Mouse (Mus musculus) midbrain, embryonic 15.5 days (tissue): ENCODE data around the gene Csf1. TPM values are rescaled to one million over a fixed set of nuclear protein-coding genes. Genes with fewer than 3 reads are reported as not detected.
"Not testable (repeated sequence)": the region's sequence is repeated elsewhere in the genome, so short reads cannot be mapped to it uniquely, and the experiment has no call there.

ENCODE experiments used
- ATAC-seq: fragments of 200-750 bp; cut with Nextera tagmentation; replicated peaks from 2 replicates; pipeline ENCODE4 v1.8.0; 2017; ENCODE audit warnings: moderate TSS enrichment
- H3K27ac ChIP-seq: fragments of 300-500 bp; sonication (generic); 2 replicates; pipeline ENCODE4 v1.5.1; 2015; ENCODE audit warnings: mild to moderate bottlenecking, inconsistent platforms
- H3K27me3 ChIP-seq: fragments of 300-500 bp; sonication (generic); replicated peaks from 2 replicates; pipeline ENCODE4 v1.6.1; 2015; ENCODE audit warnings: inconsistent platforms
- H3K36me3 ChIP-seq: fragments of 300-500 bp; sonication (generic); replicated peaks from 2 replicates; pipeline ENCODE4 v1.6.1; 2015; ENCODE audit warnings: inconsistent platforms
- H3K4me1 ChIP-seq: fragments of 300-500 bp; sonication (generic); 2 replicates; pipeline ENCODE4 v1.6.1; 2015; ENCODE audit warnings: inconsistent platforms
- H3K4me2 ChIP-seq: fragments of 300-500 bp; sonication (generic); 2 replicates; pipeline ENCODE4 v1.6.1; 2015; ENCODE audit warnings: inconsistent platforms, mild to moderate bottlenecking, moderate library complexity
- H3K4me3 ChIP-seq: fragments of 300-500 bp; sonication (generic); 2 replicates; pipeline ENCODE4 v1.5.1; 2015; ENCODE audit warnings: mild to moderate bottlenecking, inconsistent platforms
- H3K9ac ChIP-seq: fragments of 300-500 bp; sonication (generic); 2 replicates; pipeline ENCODE4 v1.6.1; 2015; ENCODE audit warnings: mild to moderate bottlenecking, inconsistent platforms
- H3K9me3 ChIP-seq: fragments of 300-500 bp; sonication (generic); 2 replicates; pipeline ENCODE4 v1.6.1; 2016; ENCODE audit warnings: inconsistent platforms
- WGBS: fragments of 180-500 bp; shearing (Covaris S2); methylation state at CpG from one replicate; pipeline ENCODE4 v1.1.7; 2015; ENCODE audit warnings: mixed read lengths; 5-methylcytosine and 5-hydroxymethylcytosine counted together
- polyA plus RNA-seq: library from polyadenylated mRNA; unstranded; fragments of >200 nt; fragmentation: Nextera tagmentation; extraction: Ambion mirVana; gene quantifications from 2 replicates; pipeline ENCODE4 v1.2.1, GENCODE M21; 2015

Gene Csf1
- polyA plus RNA-seq, 1 experiment from 2014 or later = 6.7 TPM

- WGBS = 5% methylated on average over 6 of the region's 6 CpGs
- no peaks in the 10 kb centered on the region for H3K27me3 ChIP-seq
- H3K27ac ChIP-seq = peak overlapping the region; percentile 65
- H3K4me2 ChIP-seq = no peak overlapping the region
- peaks cover 26% of the 10 kb centered on the region for H3K4me1 ChIP-seq
- H3K36me3 ChIP-seq = no peaks in the 10 kb centered on the region
- H3K9ac ChIP-seq = no peak overlapping the region
- H3K4me3 ChIP-seq = no peak overlapping the region
- peak; percentile 91 for ATAC-seq
- H3K9me3 ChIP-seq = no peaks in the 10 kb centered on the region
Observed at GRCm38 (mm10) chr3:107740578-107741207, 19.6 kb downstream of the Csf1 start.

- Histone ChIP-seq H3K27ac (no peak overlapping the region; the same call in 1 of the 2 replicates), H3K36me3 (no peaks in the 10 kb centered on the region), H3K9me3 (no peaks in the 10 kb centered on the region), H3K4me2 (no peak overlapping the region), H3K9ac (no peak overlapping the region), H3K27me3 (no peaks in the 10 kb centered on the region), H3K4me1 (peaks cover 26% of the 10 kb centered on the region), H3K4me3 (no peak overlapping the region)
- no peak for ATAC-seq
- 80% methylated on average over 2 of the region's 2 CpGs for WGBS
Observed at GRCm38 (mm10) chr3:107739966-107740365, 20.3 kb downstream of the Csf1 start.

- Histone ChIP-seq H3K4me1 (peaks cover 26% of the 10 kb centered on the region), H3K36me3 (no peaks in the 10 kb centered on the region), H3K4me2 (no peak overlapping the region), H3K4me3 (no peak overlapping the region), H3K9ac (no peak overlapping the region), H3K9me3 (no peaks in the 10 kb centered on the region), H3K27ac (no peak overlapping the region), H3K27me3 (no peaks in the 10 kb centered on the region)
- WGBS = 82% methylated on average over 3 of the region's 3 CpGs
- no peak for ATAC-seq
Observed at GRCm38 (mm10) chr3:107739456-107739855, 20.8 kb downstream of the Csf1 start.

GRCm38 (mm10) chr3:107738620-107739019 is 21.6 kb downstream of the Csf1 start:
- ATAC-seq = no peak
- Histone ChIP-seq H3K36me3 (no peaks in the 10 kb centered on the region), H3K27me3 (no peaks in the 10 kb centered on the region), H3K9ac (no peak overlapping the region), H3K9me3 (no peaks in the 10 kb centered on the region), H3K4me1 (peaks cover 26% of the 10 kb centered on the region), H3K4me3 (no peak overlapping the region), H3K4me2 (no peak overlapping the region), H3K27ac (no peak overlapping the region)
- WGBS = 79% methylated on average over 1 of the region's 1 CpGs

GRCm38 (mm10) chr3:107737609-107738190 is 22.6 kb downstream of the Csf1 start:
- Histone ChIP-seq H3K27me3 (no peaks in the 10 kb centered on the region), H3K27ac (no peak overlapping the region), H3K4me2 (no peak overlapping the region), H3K4me3 (no peak overlapping the region), H3K9me3 (no peaks in the 10 kb centered on the region), H3K36me3 (no peaks in the 10 kb centered on the region), H3K9ac (no peak overlapping the region), H3K4me1 (peaks cover 26% of the 10 kb centered on the region)
- WGBS = 86% methylated on average over 1 of the region's 1 CpGs
- no peak for ATAC-seq

- not testable (repeated sequence) for H3K9ac ChIP-seq, ATAC-seq
- WGBS = 92% methylated on average over 13 of the region's 13 CpGs
Observed at GRCm38 (mm10) chr3:107735620-107736019, 24.6 kb downstream of the Csf1 start.

GRCm38 (mm10) chr3:107733329-107733728 is 26.9 kb downstream of the Csf1 start:
- H3K4me1 ChIP-seq = no peaks in the 10 kb centered on the region
- ATAC-seq = no peak
- H3K4me3 ChIP-seq = no peak overlapping the region
- no peaks in the 10 kb centered on the region for H3K27me3 ChIP-seq
- H3K27ac ChIP-seq = no peak overlapping the region
- H3K36me3 ChIP-seq = no peaks in the 10 kb centered on the region
- 84% methylated on average over 1 of the region's 1 CpGs for WGBS
- H3K9me3 ChIP-seq = no peaks in the 10 kb centered on the region
- no peak overlapping the region for H3K9ac ChIP-seq
- H3K4me2 ChIP-seq = no peak overlapping the region

More at GRCm38 (mm10) chr3:107735620-107736019, 24.6 kb downstream of the Csf1 start:
- not testable (repeated sequence) for H3K27me3 ChIP-seq, H3K9me3 ChIP-seq, H3K4me2 ChIP-seq, H3K36me3 ChIP-seq, H3K27ac ChIP-seq, H3K4me3 ChIP-seq
- H3K4me1 ChIP-seq = peaks cover 11% of the 10 kb centered on the region

- WGBS = 74% methylated on average over 2 of the region's 2 CpGs
- Histone ChIP-seq H3K36me3 (no peaks in the 10 kb centered on the region), H3K9ac (no peak overlapping the region), H3K4me2 (no peak overlapping the region), H3K4me1 (no peaks in the 10 kb centered on the region), H3K4me3 (no peak overlapping the region), H3K27me3 (no peaks in the 10 kb centered on the region), H3K9me3 (no peaks in the 10 kb centered on the region), H3K27ac (no peak overlapping the region)
- no peak for ATAC-seq
Observed at GRCm38 (mm10) chr3:107730236-107730635, 30.0 kb downstream of the Csf1 start.

- no peak overlapping the region for H3K27ac ChIP-seq
- H3K27me3 ChIP-seq = no peaks in the 10 kb centered on the region
- WGBS = 71% methylated on average over 1 of the region's 1 CpGs
Observed at GRCm38 (mm10) chr3:107728509-107728908, 31.8 kb downstream of the Csf1 start.

GRCm38 (mm10) chr3:107715971-107716370 is 44.3 kb downstream of the Csf1 start:
- no peak for ATAC-seq
- no peaks in the 10 kb centered on the region for H3K9me3 ChIP-seq
- no peak overlapping the region for H3K27ac ChIP-seq
- no peaks in the 10 kb centered on the region for H3K27me3 ChIP-seq
- 79% methylated on average over 1 of the region's 1 CpGs for WGBS
- H3K36me3 ChIP-seq = no peaks in the 10 kb centered on the region
- no peaks in the 10 kb centered on the region for H3K4me1 ChIP-seq
- H3K4me3 ChIP-seq = no peak overlapping the region
- H3K9ac ChIP-seq = no peak overlapping the region
- H3K4me2 ChIP-seq = no peak overlapping the region

More at GRCm38 (mm10) chr3:107728509-107728908, 31.8 kb downstream of the Csf1 start:
- H3K36me3 ChIP-seq = no peaks in the 10 kb centered on the region
- H3K9me3 ChIP-seq = no peaks in the 10 kb centered on the region
- H3K4me2 ChIP-seq = no peak overlapping the region
- H3K9ac ChIP-seq = no peak overlapping the region
- H3K4me1 ChIP-seq = no peaks in the 10 kb centered on the region
- ATAC-seq = no peak
- H3K4me3 ChIP-seq = no peak overlapping the region

- Histone ChIP-seq H3K4me1 (no peaks in the 10 kb centered on the region), H3K4me2 (no peak overlapping the region), H3K36me3 (no peaks in the 10 kb centered on the region), H3K9ac (no peak overlapping the region), H3K4me3 (no peak overlapping the region), H3K9me3 (no peaks in the 10 kb centered on the region), H3K27ac (no peak overlapping the region), H3K27me3 (no peaks in the 10 kb centered on the region)
- ATAC-seq = no peak
- WGBS = 71% methylated on average over 5 of the region's 5 CpGs
Observed at GRCm38 (mm10) chr3:107714276-107714933, 45.9 kb downstream of the Csf1 start.

GRCm38 (mm10) chr3:107712081-107712480 is 48.2 kb downstream of the Csf1 start:
- 64% methylated on average over 3 of the region's 3 CpGs for WGBS
- Histone ChIP-seq H3K27me3 (no peaks in the 10 kb centered on the region), H3K4me2 (no peak overlapping the region), H3K4me1 (no peaks in the 10 kb centered on the region), H3K9ac (no peak overlapping the region), H3K36me3 (no peaks in the 10 kb centered on the region), H3K27ac (no peak overlapping the region), H3K9me3 (no peaks in the 10 kb centered on the region), H3K4me3 (no peak overlapping the region)
- no peak for ATAC-seq

GRCm38 (mm10) chr3:107709156-107709555 is 51.1 kb downstream of the Csf1 start:
- ATAC-seq = no peak
- Histone ChIP-seq H3K4me2 (no peak overlapping the region), H3K4me1 (no peaks in the 10 kb centered on the region), H3K4me3 (no peak overlapping the region), H3K36me3 (no peaks in the 10 kb centered on the region), H3K27ac (no peak overlapping the region), H3K9me3 (no peaks in the 10 kb centered on the region), H3K9ac (no peak overlapping the region), H3K27me3 (no peaks in the 10 kb centered on the region)
- WGBS = 32% methylated on average over 3 of the region's 3 CpGs
